In genomic region chr2:167631591-167632448, GRCm38 (mm10) we compare ENCODE assay signal across 8 mouse cellular contexts. TPM values are rescaled to one million over a fixed set of nuclear protein-coding genes. Genes with fewer than 3 reads are reported as not detected.
A peak's percentile ranks its signal among the peaks of the same experiment; 100 is the strongest.
DNase-seq lines count a peak whose midpoint lies in the region; ATAC-seq lines count a peak whose summit lies in the region.

TSS of gene Ube2v1 (minus strand) at chr2:167632095.

- peaks cover 53% of the 10 kb centered on the region for H3K4me1 ChIP-seq in hindbrain, embryonic 15.5 days (replicated peaks)

- peak within 1 kb of the TSS; percentile 87 for H3K4me2 ChIP-seq in hindbrain, embryonic 15.5 days

- peak; percentile 85 for ATAC-seq in hindbrain, embryonic 15.5 days (ENCODE audit: low FRiP score, low read depth)

- H3K27me3 ChIP-seq in hindbrain, embryonic 15.5 days = no peaks in the 10 kb centered on the region

- WGBS in hindbrain, embryonic 15.5 days = under 1% methylated on average over 77 of the region's 87 CpGs

- peak within 1 kb of the TSS; percentile 90 for H3K27ac ChIP-seq in hindbrain, embryonic 15.5 days (replicated peaks)

- no peaks in the 10 kb centered on the region for H3K36me3 ChIP-seq in hindbrain, embryonic 15.5 days

- peak; percentile 97 for DNase-seq in R1 (ENCODE audit: low read depth, low spot score)
- peak; percentile 98 to 99 for DNase-seq in cerebellum, postnatal 25 days
- DNase-seq in frontal cortex, postnatal 36 days (ENCODE audit: low spot score in 2 of 2) = peak; percentile 97
- peak; percentile 96 for DNase-seq in left cerebral cortex, adult 11 months (ENCODE audit: low spot score)
- DNase-seq in lung, postnatal 4 days = peak; percentile 98
- peak; percentile 98 for DNase-seq in retina, postnatal 7 days (ENCODE audit: low read depth, low spot score)
- peak; percentile 98 for DNase-seq in urinary bladder, adult 2 months (ENCODE audit: low spot score)

- H3K9ac ChIP-seq in hindbrain, embryonic 15.5 days = peak within 1 kb of the TSS; percentile 96

- H3K4me3 ChIP-seq in hindbrain, embryonic 15.5 days = peak within 1 kb of the TSS; percentile 70

- H3K9me3 ChIP-seq in hindbrain, embryonic 15.5 days = no peaks in the 10 kb centered on the region

RNA-seq across cellular contexts. Expression of gene Ube2v1, which starts in this region (rescaled TPM):
- polyA plus RNA-seq in hindbrain, embryonic 15.5 days (2015; fragmentation: Nextera tagmentation; extraction: Ambion mirVana) = 334 and 356 TPM in 2 replicates
- 111 and 152 TPM in 2 replicates for polyA plus RNA-seq in urinary bladder, adult 2 months (2012; rRNA removed)

Comparison
In these comparisons a context has a peak if more than half of its experiments do, and no peak if none do; other contexts are left out.
1. Peak in every context shown above with its lines: DNase-seq, ATAC-seq, H3K4me3 ChIP-seq and H3K27ac ChIP-seq.